Mouse (Mus musculus) gastrocnemius, postnatal 36 days (tissue): ENCODE measurements at regions not wholly inside any gene's neighbourhood (a gene's known extent, or its start where the extent isn't known, plus 50 kb on each side); places are given as distances from the start of the nearest gene placed in this dataset.

Source experiments
- DNase-seq, 2 experiments: peaks; one replicate each; pipeline ENCODE4 v3.0.0; 2022
- intact Hi-C: fragments of 180-260 bp; cut with DNase I; formaldehyde crosslinking; loops from one replicate; pipeline ENCODE4 v1.15.1; 2025

GRCm38 (mm10) chr6:31285981-31286737 lies 112.4 kb upstream of the Mkln1 start:
- intact Hi-C loops = no loop called here
- no peak for DNase-seq

DNA sequence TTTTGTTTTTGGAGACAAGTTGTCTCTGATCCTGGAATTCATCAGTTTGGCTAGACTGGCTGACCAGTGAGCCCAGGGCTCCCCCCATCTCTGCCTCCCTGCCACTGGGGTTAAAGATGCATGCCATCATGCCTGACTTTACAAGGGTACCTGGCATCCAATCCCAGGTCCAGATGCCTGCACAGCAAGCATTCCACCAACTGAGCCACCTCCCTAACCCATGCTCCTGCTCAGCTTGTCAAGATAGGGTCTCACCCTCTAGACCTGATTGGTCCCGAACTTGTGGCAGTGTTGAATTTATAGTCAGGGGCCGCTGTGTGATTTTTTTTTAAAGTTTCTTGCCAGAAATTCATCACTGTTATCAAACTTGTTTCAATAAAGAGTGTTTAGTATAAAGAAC lies 111.4 kb upstream of the Mkln1 start:
- intact Hi-C loops = no loop called here
- DNase-seq = no peak

DNA sequence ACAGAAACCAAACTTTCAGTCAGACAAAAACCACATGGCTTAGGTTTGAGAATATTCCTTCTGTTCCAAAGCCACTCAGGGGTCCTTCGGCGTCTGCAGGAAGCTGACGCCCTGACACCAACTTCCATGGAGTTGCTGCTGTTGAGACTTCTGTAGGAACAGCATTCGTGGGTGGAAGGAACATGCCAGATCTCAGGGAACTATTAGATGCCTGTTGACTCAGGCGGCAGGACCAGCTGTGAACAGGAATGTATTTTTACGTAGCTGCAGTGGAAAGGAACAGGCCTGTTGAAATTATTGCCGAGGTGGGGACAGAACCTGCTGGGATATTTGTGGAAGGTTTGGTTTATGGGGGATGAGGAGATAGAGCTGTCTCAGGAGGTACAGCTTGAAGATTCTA lies 110.8 kb upstream of the Mkln1 start:
- intact Hi-C loops = no loop called here
- no peak for DNase-seq

- no peak for DNase-seq
- intact Hi-C loops = no loop called here
Measured at GRCm38 (mm10) chr6:31288421-31289233, 109.9 kb upstream of the Mkln1 start.

DNA sequence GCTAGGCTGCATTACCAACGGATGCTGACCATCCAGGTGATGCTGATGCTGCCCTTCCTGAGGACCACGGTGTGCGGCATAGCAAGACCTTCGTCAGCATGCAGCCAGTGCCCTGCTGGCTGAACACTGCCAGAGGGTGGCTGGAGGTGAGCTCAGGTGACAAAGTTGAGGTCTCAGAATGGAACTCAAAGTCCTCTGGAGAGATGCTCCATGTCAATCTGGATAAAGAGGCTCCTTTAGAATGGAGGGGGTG lies 109.4 kb upstream of the Mkln1 start:
- no peak for DNase-seq
- intact Hi-C loops = no loop called here

DNA sequence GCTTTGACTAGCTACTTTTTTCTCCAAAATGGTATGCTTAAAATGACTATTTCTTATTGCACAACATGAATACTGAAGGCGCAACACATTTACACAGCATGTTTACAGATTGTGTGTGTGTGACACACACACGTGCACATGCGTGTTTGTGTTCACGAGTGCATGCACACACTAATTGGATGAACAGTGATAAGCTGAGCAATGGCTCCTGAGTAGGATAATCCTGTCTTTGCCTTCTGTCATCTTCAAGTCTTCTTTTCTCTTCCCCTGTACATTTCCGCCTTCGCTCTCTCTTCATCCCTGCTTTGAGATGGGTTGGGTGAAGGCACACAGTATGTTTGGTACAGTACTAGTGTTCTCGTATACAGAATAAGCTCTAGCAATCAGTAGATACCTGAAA lies 106.5 kb upstream of the Mkln1 start:
- intact Hi-C loops = no loop called here

DNA sequence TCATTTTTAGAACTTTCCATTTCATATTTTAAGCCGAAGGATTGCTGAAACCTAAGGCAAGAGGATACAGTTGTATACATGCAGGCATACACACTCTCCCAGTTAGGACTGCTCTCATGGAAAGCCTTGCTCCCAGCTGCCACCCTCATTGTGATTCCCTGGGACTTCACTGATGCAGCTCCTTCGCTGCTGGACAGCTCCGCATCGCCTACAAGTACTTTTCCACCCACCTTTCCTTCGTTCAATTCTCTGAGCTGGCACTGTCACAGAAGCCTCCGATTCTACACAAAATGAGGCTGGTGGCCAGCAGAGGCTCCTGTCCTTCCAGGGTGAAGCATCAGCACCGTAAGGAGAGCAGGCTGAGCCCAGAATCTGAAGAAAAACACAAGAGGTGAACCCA lies 105.5 kb upstream of the Mkln1 start:
- DNase-seq = no peak
- intact Hi-C loops = no loop called here

More for the DNA sequence above, 106.5 kb upstream of the Mkln1 start:
- DNase-seq = no peak

DNA sequence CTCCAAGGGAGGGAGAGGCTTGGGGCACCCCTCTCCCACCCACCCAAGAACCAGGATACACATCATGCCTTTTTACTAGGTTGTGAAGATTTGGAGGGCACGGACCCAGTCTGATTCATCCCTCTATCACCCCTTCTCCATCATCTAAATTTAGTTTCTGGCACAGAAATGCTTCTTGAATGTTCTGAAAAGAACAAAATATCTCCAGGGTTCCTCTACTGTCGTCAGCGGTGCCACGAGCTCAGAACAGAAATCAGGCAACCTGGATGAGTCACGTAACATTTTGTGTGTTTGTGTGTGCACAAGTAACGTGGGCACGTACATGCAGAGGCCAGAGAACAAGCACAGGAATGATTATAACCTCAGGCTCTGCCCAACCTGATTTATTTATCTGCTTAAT lies 99.1 kb upstream of the Mkln1 start:
- intact Hi-C loops = no loop called here
- no peak for DNase-seq

DNA sequence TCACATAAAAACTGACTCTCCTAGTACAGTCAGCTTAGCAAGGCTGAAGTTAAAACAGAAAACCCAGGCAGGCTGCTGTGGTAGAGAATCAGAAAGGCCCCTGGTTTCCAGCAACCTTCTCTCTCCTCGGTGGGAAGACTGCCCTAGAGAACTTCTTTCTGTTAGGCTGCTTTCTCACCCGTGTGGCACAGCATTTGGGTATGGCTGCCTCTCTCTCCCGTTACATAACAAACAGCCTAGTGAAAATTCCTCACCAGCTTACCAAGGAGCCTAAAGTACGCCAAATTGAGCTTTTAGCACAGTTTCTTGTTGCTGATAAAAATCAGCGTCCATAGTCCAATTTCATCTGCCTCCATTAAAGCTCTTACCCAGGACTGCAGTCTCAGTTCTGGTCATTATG lies 92.8 kb upstream of the Mkln1 start:
- intact Hi-C loops = no loop called here
- DNase-seq = no peak

- intact Hi-C loops = no loop called here
- no peak for DNase-seq
Measured at GRCm38 (mm10) chr6:31307047-31307633, 91.4 kb upstream of the Mkln1 start.

DNA sequence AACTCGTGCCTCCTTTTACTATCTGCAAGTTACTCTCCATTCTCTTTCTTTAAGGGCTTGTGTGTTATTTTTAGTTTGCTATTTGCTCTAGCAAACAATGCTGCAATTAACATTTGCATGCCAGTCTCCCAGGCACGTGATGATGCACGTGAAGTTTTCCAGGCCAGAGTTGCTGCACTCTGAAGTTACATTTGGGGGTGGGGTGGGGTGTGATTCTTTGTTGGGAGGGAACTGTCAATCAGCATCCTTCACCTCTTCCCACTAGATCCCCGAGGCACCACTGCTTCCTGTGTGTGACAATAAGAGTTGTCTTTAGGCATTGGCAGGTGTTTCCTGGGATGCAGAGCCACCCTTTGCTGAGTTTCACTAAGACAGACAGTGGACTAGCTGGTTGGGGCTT lies 90.6 kb upstream of the Mkln1 start:
- intact Hi-C loops = no loop called here
- DNase-seq = no peak

- intact Hi-C loops = no loop called here
- no peak for DNase-seq
Measured at GRCm38 (mm10) chr6:31310660-31311059, 87.9 kb upstream of the Mkln1 start.

DNA sequence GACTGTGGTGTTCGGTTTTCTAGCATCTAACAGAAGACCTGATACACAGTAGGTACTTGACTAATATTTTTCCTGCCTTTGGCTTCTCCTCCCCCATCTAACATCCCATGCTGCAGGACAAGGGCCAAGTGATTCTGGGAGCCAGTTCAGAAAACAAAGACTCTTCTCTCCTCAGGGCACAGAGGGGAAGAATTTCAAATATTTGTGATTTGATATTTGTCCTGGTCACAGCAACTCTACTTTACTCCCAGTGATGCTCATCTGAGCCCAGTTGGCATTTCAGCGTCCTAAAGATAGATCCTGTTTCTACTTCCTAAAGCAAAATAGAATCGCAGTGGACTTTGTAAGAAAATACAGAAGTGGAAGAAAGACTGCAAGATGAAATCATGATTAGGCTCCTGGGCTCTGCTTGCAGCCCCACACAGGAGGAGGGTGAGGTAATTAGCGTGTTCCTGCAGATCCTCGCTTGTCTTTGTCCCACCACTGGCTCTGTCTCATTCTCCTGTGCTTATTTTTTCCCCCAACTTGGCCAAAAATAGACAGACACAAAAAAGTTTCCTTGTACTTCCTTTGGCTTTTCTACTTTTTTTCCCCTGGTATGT lies 84.6 kb upstream of the Mkln1 start:
- no peak for DNase-seq
- intact Hi-C loops = no loop called here

DNA sequence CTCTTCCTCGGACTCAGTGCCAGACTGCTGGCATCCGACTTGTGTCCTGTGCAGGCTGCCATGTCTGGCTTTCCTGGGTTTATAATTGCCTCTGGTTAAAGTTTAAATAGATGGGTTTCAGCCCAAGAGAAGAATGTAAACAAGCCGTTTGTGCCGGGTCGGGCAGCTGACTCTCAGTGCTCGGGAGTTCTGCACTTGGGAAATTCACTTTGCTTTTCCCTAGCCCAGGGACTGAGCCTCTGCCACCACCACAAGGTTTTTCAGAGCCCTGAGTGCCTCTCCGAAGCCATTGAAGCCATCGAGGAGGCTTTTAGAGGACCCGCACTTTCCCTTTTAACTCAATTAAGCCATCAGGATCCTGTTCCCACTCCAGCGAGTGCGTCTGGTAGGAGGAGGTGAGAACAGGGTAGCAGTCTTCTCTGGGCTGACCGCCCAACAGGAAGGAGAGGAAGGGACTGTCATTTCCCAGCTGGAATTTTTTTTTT lies 80.8 kb upstream of the Mkln1 start:
- intact Hi-C loops = loop anchor here (5.0 kb wide), 1 partner anchor 100 kb away; no protein-coding TSS in a partner anchor
- DNase-seq = no peak

DNA sequence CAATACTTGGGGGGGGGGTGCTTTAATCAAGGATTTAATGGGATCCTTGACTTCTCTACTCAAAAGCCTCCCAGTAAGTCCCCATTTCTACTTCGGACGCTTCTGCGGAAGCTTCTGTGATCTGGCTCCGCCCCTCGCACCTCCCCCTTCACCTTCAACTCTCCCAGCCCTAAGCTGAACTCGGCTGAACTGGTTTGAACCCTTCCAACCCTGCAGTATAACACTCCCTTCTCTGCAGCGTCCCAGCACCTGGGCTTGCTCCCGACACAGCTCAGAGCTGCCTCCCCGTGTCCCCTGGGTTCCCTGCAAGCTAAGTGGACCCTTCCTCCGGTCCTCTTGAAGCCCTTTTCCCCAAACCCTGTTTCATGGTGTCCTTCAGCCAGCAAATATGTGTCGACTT lies 80.0 kb upstream of the Mkln1 start:
- peak; percentile 31 to 47 for DNase-seq
- intact Hi-C loops = loop anchor here (5.0 kb wide), 1 partner anchor 101 kb away; no protein-coding TSS in a partner anchor

GRCm38 (mm10) chr6:31319431-31319830 lies 79.1 kb upstream of the Mkln1 start:
- no peak for DNase-seq
- intact Hi-C loops = loop anchor here (5.0 kb wide), 1 partner anchor 102 kb away; no protein-coding TSS in a partner anchor

GRCm38 (mm10) chr6:31320141-31320830 lies 78.2 kb upstream of the Mkln1 start:
- DNase-seq = no peak
- intact Hi-C loops = no loop called here

GRCm38 (mm10) chr6:31321066-31321846 lies 77.3 kb upstream of the Mkln1 start:
- no peak for DNase-seq
- intact Hi-C loops = no loop called here

- intact Hi-C loops = no loop called here
- peak in 1 of 2 experiments; percentile 57 for DNase-seq
Measured at GRCm38 (mm10) chr6:31321902-31322301, 76.6 kb upstream of the Mkln1 start.
